Mouse (Mus musculus) mature B cell (primary cell): ENCODE measurements at regions not wholly inside any gene's neighbourhood (a gene's known extent, or its start where the extent isn't known, plus 50 kb on each side); places are given as distances from the start of the nearest gene placed in this dataset.
"Not testable (repeated sequence)": the region's sequence is repeated elsewhere in the genome, so short reads cannot be mapped to it uniquely, and the experiment has no call there.

Experiments
- in situ Hi-C: fragments of 300-500 bp; cut with MboI; formaldehyde crosslinking; loops from 2 replicates; pipeline ENCODE4 v1.14.3; 2019

DNA sequence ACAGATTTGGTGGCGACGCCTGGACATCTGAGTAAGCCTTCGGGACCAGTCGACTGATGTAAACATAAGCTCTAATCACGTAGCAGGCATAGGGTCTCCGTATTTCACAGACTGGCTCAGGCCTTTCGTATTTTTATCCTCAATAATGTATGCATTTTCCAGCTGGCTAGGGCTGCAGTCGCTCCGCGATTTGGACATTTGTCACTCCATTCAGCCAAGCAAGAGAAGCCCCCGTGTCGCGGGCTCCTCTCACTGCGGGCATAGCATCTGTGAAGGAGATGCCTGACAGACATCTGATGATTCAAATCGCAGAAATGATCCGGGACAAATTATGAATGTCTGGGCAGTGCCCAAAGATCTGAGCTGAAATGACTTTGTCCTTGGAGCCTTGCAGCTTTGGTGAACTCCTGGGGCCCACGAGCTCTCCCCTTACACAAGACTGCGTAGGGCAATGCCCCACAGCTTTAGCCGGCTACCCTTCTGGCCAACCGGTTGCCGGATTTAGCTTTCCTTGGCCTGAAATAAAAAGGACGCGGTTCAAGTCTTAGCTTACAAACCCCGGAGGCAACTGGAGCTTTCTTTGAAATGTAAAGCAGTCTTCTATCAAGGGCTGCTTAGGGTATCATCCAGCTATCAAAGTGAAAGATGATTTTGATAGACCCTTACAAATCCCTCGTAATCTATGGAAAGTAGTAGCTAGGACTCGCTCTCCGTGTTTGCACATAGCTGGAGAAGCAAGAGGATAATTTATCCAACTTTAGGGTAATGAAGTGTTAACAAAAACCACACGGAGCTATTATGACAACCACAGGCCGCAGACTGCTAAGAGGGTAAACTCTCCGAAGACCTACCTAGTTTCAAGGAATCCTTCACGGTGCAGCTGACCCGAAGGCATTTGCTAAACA lies 270.6 kb downstream of the Etnk1 start:
- in situ Hi-C loops, result no loop called here

- in situ Hi-C loops, result no loop called here
Measured at GRCm38 (mm10) chr6:143438272-143438591, 271.2 kb downstream of the Etnk1 start.

- in situ Hi-C loops, result no loop called here
Measured at GRCm38 (mm10) chr6:143439484-143439883, 272.5 kb downstream of the Etnk1 start.

- in situ Hi-C loops, result no loop called here
Measured at GRCm38 (mm10) chr6:143440237-143440950, 273.4 kb downstream of the Etnk1 start.

DNA sequence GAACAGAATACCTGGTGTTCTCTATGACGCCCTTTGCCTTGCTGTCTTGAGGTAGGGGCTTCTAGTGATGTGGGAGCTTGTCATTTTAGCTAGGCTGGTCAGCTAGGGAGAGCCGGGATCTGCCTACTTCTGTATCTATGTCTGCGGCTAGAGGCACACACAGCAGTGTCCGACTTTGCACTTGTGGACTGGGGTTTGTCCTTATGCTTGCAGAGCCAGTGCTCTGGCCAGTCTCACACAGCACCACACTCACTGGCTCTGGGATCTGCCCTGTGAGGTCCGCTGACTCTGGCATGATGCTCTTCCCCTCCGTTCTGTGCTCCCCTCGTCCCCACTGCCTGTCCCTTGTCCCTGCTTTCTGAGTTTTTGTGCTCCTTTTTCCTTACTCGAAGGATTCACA lies 275.3 kb downstream of the Etnk1 start:
- in situ Hi-C loops, result no loop called here

DNA sequence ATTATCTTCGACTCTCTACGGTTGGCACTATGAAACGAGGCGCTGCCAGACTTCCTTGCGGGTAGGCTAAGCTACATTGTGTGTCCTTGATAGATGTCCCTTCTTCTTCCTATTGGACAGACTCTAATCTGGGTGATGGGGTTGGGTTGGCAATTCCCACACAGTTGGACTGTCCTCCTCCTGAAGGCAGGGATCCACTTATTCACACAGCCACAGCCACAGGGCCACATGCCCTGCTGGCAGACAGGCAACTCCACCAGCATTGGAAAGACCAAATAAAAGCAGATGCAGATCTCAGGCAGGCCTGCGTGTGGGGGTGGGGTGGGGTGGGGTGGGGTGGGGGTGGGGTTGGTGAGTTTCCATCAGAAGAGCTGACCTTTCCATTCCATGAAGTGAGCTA lies 276.4 kb downstream of the Etnk1 start:
- in situ Hi-C loops, result no loop called here

DNA sequence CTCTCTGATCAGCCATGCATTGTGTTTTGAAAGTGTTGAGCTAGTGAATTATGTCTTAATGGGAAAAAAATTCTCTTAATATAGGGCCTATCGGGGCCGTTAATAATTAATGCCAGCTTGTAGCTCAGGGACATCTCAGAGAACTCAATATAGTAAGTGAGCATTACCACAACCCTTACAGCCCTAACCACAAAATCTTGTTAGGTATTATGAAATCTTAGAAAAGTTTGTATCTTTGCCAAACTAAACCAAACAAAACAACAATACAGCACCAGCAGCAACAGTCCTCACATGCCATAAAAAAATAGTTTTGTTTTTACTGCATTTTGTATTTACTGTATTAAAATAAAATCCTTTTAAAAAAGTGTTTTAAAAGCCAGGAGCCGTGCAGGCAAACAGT lies 277.8 kb downstream of the Etnk1 start:
- in situ Hi-C loops, result no loop called here

DNA sequence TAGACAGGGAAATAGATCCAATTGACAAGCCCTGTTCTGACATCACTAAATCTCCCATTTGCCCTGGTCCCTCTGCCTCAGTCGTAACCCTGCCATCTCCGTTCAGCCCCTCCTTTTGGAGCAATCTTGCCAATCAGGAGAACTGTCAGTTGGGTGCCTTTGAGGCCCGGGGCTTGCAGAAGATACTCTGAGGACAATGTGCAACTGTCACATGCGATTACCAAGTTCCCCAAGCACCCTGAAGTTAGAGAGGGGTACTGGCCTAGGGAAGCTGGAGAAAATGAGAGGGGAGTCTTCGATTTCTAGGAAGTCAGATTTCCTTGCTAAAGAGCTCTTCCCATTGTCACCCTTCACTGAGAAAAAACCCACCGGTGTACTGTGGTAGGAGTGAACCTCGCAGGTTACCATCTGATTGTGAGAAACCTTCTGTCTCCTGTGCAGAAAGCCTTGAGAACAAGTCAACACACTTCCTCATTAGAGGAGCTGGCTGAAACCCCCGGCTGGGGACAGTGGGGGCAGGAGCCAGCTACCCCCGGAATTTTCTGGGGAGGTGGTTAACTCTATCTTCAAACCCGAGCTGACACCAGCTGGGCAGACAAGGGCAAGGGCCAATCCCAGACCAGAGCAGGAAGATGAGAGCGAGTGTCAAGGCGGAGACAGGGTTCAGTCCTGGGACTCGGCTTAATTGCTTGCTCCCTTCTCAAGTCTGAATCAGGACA lies 279.0 kb downstream of the Etnk1 start:
- in situ Hi-C loops, result no loop called here

DNA sequence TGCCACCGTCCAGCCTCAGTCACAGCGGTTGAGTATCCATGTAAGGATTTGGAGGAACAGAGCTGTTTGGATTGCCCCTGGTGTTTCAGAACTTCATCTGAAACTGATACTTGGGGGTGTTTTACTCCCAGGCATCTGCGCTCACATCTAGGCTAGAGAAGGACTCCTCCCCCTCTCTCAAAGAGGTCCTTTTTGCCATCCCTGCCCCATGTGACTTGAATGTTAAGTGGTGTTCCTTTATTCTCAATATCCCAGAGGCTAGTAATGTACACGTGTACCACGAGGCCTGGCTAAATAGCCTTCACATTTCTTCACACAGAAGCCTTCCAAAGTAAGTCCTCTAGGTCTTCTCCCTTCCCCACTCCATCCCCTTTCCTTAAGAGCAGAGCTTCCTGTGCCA lies 280.0 kb downstream of the Etnk1 start:
- in situ Hi-C loops, result no loop called here

DNA sequence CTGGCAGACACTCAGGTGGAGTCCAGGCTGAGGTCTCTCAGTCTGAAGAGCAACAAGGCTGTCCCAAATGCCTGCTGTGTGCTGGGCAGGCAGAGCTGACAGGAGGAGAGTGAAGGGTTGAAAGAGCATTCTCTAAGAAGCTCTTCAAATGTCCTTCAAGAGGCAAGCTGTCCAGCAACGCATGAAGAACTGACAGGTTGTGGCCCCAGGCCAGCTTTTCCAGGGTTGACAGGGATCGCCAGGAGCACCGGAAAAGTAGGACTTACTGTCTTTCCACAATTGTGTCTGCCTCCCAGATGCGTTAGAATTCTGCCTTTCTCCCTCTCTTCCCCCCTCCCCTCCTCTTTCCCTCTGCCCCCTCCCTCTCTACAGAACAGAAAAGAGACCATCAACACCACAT lies 282.1 kb downstream of the Etnk1 start:
- in situ Hi-C loops, result no loop called here

GRCm38 (mm10) chr6:143451869-143452268 lies 284.8 kb downstream of the Etnk1 start:
- in situ Hi-C loops, result no loop called here

GRCm38 (mm10) chr6:143454695-143455218 lies 287.7 kb downstream of the Etnk1 start:
- in situ Hi-C loops, result no loop called here

- in situ Hi-C loops, result no loop called here
Measured at GRCm38 (mm10) chr6:143464907-143465537, 298.0 kb downstream of the Etnk1 start.

DNA sequence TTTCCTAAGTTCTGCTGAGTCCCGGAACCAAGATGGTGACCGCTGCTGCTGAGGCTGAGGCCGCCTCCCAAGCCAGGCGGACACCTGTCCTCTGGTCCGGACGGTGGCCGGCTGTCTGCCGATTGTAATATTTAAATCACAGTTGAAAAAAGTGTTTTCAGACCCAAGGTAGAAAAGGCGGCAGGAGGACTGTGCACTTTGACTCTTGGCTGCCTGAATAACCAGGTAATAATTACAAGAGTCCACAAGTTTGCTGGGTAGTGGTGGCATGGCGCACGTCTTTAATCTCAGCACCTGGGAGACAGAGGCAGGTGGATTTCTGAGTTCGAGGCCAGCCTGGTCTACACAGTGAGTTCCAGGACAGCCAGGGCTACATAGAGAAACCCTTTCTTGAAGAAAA lies 305.7 kb downstream of the Etnk1 start:
- in situ Hi-C loops, result not testable (repeated sequence)

GRCm38 (mm10) chr6:143474396-143474795 lies 307.4 kb downstream of the Etnk1 start:
- in situ Hi-C loops, result no loop called here

DNA sequence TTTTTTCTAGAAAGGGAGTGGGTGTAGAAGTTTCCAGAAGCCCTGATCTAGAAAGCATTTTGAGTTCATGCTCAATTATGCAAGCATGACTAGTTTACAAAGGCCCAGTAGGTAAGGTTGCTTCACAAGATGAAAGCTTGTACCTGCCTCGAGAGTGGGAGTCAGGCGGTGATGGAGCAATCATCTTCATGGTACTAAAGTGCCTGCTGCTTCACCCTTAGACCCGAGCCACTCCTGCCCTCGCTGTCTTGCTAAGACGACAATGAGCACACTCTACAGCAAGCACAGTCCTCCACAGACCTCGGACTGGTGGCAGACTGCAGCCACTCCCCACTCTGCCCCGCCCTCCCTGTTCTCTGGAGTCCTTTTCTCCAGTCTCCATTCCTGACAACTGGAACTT lies 308.3 kb downstream of the Etnk1 start:
- in situ Hi-C loops, result no loop called here

DNA sequence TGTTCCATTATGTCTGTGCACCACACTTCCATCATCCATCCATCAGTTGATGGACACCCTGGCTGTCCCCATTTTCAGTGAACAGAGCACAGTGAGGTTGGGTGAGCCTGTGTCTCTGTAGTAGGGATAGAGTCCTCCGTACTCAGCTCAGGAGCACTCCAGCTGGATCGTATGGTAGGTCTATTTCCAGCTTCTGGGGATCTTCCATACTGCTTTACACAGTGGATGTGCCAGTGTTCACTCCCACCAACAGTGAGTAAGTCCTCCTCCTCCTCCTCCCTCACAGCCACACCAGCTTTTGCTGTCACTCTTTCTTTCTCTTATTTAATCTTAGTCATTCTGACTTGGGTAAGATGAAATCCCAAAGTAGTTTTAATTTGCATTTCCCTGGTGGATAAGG lies 310.4 kb downstream of the Etnk1 start:
- in situ Hi-C loops, result no loop called here

DNA sequence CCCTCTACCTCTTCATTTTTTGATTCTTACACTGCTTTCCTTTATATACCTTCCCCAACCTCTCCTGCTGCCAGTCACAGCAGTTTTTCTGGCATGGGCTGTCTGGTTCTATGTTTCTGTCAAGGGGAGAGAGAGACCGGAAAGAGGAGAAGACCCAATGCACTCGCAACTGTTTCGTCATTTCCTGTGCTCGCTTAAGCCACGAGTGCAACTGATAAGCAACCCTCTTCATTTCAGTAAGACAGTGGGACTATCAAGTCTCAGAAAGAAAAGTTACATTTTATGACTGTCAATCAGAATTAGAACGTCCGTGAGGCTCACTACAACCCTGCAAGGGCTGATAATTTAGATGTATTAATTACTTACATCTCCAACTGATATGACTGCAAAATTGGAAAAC lies 312.2 kb downstream of the Etnk1 start:
- in situ Hi-C loops, result no loop called here

- in situ Hi-C loops, result no loop called here
Measured at GRCm38 (mm10) chr6:143479701-143480388, 312.8 kb downstream of the Etnk1 start.

DNA sequence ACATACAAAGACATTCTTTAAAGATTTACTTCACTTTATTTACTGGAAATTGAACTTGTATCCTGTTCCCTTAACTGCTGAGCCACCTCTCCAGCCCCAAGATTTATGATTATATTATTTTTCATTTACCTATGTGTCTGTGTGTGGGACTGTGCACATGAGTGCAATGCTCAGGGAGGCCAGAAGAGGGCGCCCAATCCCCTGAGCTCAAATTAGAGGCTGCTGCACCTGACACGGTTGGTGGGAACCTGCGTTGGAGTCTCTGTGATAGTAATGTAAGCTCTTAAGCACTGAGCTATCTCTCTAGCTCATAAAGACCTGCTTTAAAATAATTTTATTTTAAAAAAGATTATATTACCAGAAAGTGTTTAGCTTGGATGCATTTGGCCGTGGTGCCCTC lies 315.3 kb downstream of the Etnk1 start:
- in situ Hi-C loops, result no loop called here

DNA sequence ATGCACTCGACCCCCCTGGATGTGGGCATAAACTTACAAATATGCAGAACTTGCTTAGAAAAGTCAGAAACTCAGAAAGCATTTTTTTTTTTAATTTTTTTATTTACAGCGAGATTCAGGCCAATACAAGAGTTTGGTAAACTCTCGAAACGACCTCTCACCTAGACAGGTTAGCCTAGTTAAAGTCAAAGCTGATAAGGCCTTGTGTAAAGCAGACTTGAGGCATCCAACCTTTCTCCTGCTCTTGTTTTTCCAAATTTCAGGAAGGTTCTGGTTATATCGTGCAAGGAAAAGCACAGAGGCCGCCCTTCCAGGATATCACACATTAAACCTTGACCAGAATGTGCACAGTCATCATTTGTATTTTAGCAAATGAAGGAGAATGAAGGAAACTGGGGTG lies 315.8 kb downstream of the Etnk1 start:
- in situ Hi-C loops, result no loop called here
